Mouse (Mus musculus) olfactory bulb, adult 2 months (tissue): ENCODE measurements at regions not wholly inside any gene's neighbourhood (a gene's known extent, or its start where the extent isn't known, plus 50 kb on each side); places are given as distances from the start of the nearest gene placed in this dataset.

Source experiments
- H3K27ac ChIP-seq: fragments of 200-500 bp; 2 replicates; pipeline ENCODE4 v1.5.1; 2012; ENCODE audit warnings: low read depth, low read length; ENCODE audit not compliant: insufficient read depth
- H3K4me1 ChIP-seq: fragments of 200-500 bp; 2 replicates; pipeline ENCODE4 v1.6.1; 2012; ENCODE audit warnings: low read length; ENCODE audit not compliant: control insufficient read depth, insufficient read depth
- H3K4me3 ChIP-seq: fragments of 200-500 bp; 2 replicates; pipeline ENCODE4 v1.5.1; 2012; ENCODE audit warnings: mild to moderate bottlenecking, low read depth, low read length, moderate library complexity; ENCODE audit not compliant: insufficient read depth
- CTCF ChIP-seq: fragments of 200-500 bp; IDR thresholded peaks from 2 replicates; pipeline ENCODE4 v1.5.1; 2012; ENCODE audit warnings: low read depth, mild to moderate bottlenecking, low read length, moderate library complexity; ENCODE audit not compliant: insufficient read depth
- POLR2A ChIP-seq: fragments of 200-500 bp; IDR thresholded peaks from 2 replicates; pipeline ENCODE4 v1.6.1; 2012; ENCODE audit warnings: mild to moderate bottlenecking, low read depth, low read length, moderate library complexity; ENCODE audit not compliant: insufficient read depth
- WGBS: fragments of 180-500 bp; shearing (Covaris S2); methylation state at CpG from one replicate; pipeline ENCODE4 v1.1.7; 2018; 5-methylcytosine and 5-hydroxymethylcytosine counted together

- Histone ChIP-seq H3K27ac (no peak overlapping the region), H3K4me3 (no peak overlapping the region), H3K4me1 (no peaks in the 10 kb centered on the region)
- TF ChIP-seq CTCF, result no peak
- no peak for TF ChIP-seq POLR2A
- 98% methylated on average over 1 of the region's 1 CpGs for WGBS
Measured at GRCm38 (mm10) chr2:133181216-133181615, 235.5 kb upstream of the Fermt1 start.

- no peaks in the 10 kb centered on the region for H3K4me1 ChIP-seq
- TF ChIP-seq POLR2A (no peak), CTCF (no peak)
- 75% methylated on average over 4 of the region's 4 CpGs for WGBS
- H3K4me3 ChIP-seq, result no peak overlapping the region
- no peak overlapping the region for H3K27ac ChIP-seq
Measured at GRCm38 (mm10) chr2:133182920-133183319, 237.2 kb upstream of the Fermt1 start.

- 61% methylated on average over 5 of the region's 5 CpGs for WGBS
- TF ChIP-seq POLR2A (no peak), CTCF (no peak)
Measured at GRCm38 (mm10) chr2:133204295-133204866, 258.7 kb upstream of the Fermt1 start.

GRCm38 (mm10) chr2:133208498-133208897 lies 262.8 kb upstream of the Fermt1 start:
- TF ChIP-seq POLR2A (no peak), CTCF (no peak)
- WGBS, result 90% methylated on average over 4 of the region's 4 CpGs

More at GRCm38 (mm10) chr2:133204295-133204866, 258.7 kb upstream of the Fermt1 start:
- H3K4me1 ChIP-seq, result no peaks in the 10 kb centered on the region
- H3K27ac ChIP-seq, result no peak overlapping the region
- no peak overlapping the region for H3K4me3 ChIP-seq

GRCm38 (mm10) chr2:133221762-133222556 lies 276.3 kb upstream of the Fermt1 start:
- TF ChIP-seq POLR2A (no peak), CTCF (no peak)
- 54% methylated on average over 4 of the region's 4 CpGs for WGBS
- Histone ChIP-seq H3K4me1 (no peaks in the 10 kb centered on the region), H3K27ac (no peak overlapping the region), H3K4me3 (no peak overlapping the region)

More at GRCm38 (mm10) chr2:133208498-133208897, 262.8 kb upstream of the Fermt1 start:
- Histone ChIP-seq H3K4me1 (no peaks in the 10 kb centered on the region), H3K27ac (no peak overlapping the region), H3K4me3 (no peak overlapping the region)

GRCm38 (mm10) chr2:133235175-133235920 lies 289.6 kb upstream of the Fermt1 start:
- no peak overlapping the region for H3K27ac ChIP-seq
- no peaks in the 10 kb centered on the region for H3K4me1 ChIP-seq
- no peak overlapping the region for H3K4me3 ChIP-seq
- TF ChIP-seq CTCF (no peak), POLR2A (no peak)
- 84% methylated on average over 4 of the region's 4 CpGs for WGBS

GRCm38 (mm10) chr2:133252131-133252530 lies 299.8 kb upstream of the Bmp2 start:
- 77% methylated on average over 2 of the region's 2 CpGs for WGBS
- H3K4me3 ChIP-seq, result no peak overlapping the region
- no peak overlapping the region for H3K27ac ChIP-seq
- no peak for TF ChIP-seq POLR2A
- TF ChIP-seq CTCF, result no peak
- H3K4me1 ChIP-seq, result no peaks in the 10 kb centered on the region

GRCm38 (mm10) chr2:133274424-133274823 lies 277.5 kb upstream of the Bmp2 start:
- TF ChIP-seq POLR2A, result no peak
- TF ChIP-seq CTCF, result no peak
- H3K4me3 ChIP-seq, result no peak overlapping the region
- WGBS, result 18% methylated on average over 4 of the region's 4 CpGs
- H3K27ac ChIP-seq, result no peak overlapping the region
- peaks cover 2% of the 10 kb centered on the region; the same call in 1 of the 2 replicates for H3K4me1 ChIP-seq

GRCm38 (mm10) chr2:133278546-133278945 lies 273.4 kb upstream of the Bmp2 start:
- no peak overlapping the region for H3K4me3 ChIP-seq
- WGBS, result 73% methylated on average over 4 of the region's 4 CpGs
- no peak for TF ChIP-seq CTCF
- TF ChIP-seq POLR2A, result no peak
- peaks cover 2% of the 10 kb centered on the region; the same call in 1 of the 2 replicates for H3K4me1 ChIP-seq
- no peak overlapping the region for H3K27ac ChIP-seq
